Mouse (Mus musculus): ENCODE measurements around the gene Acer1.

- TF ChIP-seq CTCF (IDR thresholded peaks at IDR 0.05; ENCODE audit: low read depth) = no peak
- TF ChIP-seq EP300 (IDR thresholded peaks at IDR 0.05; ENCODE audit: low read depth) = no peak
Observed at GRCm38 (mm10) chr17:56999414-56999813, 17.5 kb upstream of the Acer1 start.
